Mouse (Mus musculus): ENCODE results near the gene Sox6. TPM values are rescaled to one million over a fixed set of nuclear protein-coding genes. Genes with fewer than 3 reads are reported as not detected.

The Sox6 gene
- total and polyA plus RNA-seq, 2 experiments from 2014 or later, result 30.8 to 47.6 TPM

GRCm38 (mm10) chr7:115758172-115758571 is 280.4 kb downstream of the Sox6 start:
- Histone ChIP-seq H3K27ac (ENCODE audit: low read depth, low read length) (no peak overlapping the region), H3K4me1 (ENCODE audit: insufficient read depth, low read length) (no peaks in the 10 kb centered on the region), H3K9me3 (ENCODE audit: low read length) (no peaks in the 10 kb centered on the region), H3K36me3 (ENCODE audit: insufficient read depth, low read length) (no peaks in the 10 kb centered on the region), H3K4me3 (ENCODE audit: low read depth, low read length) (no peak overlapping the region), H3K9ac (replicated peaks; ENCODE audit: low read length, poor library complexity, severe bottlenecking) (no peak overlapping the region), H3K4me2 (ENCODE audit: low read depth, low read length, poor library complexity, severe bottlenecking) (no peak overlapping the region), H3K27me3 (ENCODE audit: insufficient read depth, low read length) (no peaks in the 10 kb centered on the region)
- WGBS, result 53% methylated on average over 1 of the region's 1 CpGs
- TF ChIP-seq CTCF (IDR thresholded peaks at IDR 0.05), result no peak
- no peak for DNase-seq (ENCODE audit: low spot score)
- no peak for ATAC-seq (ENCODE audit: low FRiP score)

- H3K27ac ChIP-seq (ENCODE audit: low read depth, low read length), result no peak overlapping the region
- H3K4me2 ChIP-seq (ENCODE audit: low read depth, low read length, poor library complexity, severe bottlenecking), result no peak overlapping the region
- H3K9ac ChIP-seq (replicated peaks; ENCODE audit: low read length, poor library complexity, severe bottlenecking), result no peak overlapping the region
- no peaks in the 10 kb centered on the region for H3K4me1 ChIP-seq (ENCODE audit: insufficient read depth, low read length)
- 43% methylated on average over 4 of the region's 4 CpGs for WGBS
- DNase-seq (ENCODE audit: low spot score) (no peak), ATAC-seq (ENCODE audit: low FRiP score) (no peak)
- no peak for TF ChIP-seq CTCF (IDR thresholded peaks at IDR 0.05)
- no peaks in the 10 kb centered on the region for H3K27me3 ChIP-seq (ENCODE audit: insufficient read depth, low read length)
- H3K9me3 ChIP-seq (ENCODE audit: low read length), result no peaks in the 10 kb centered on the region
- H3K36me3 ChIP-seq (ENCODE audit: insufficient read depth, low read length), result no peaks in the 10 kb centered on the region
- no peak overlapping the region for H3K4me3 ChIP-seq (ENCODE audit: low read depth, low read length)
Observed at GRCm38 (mm10) chr7:115755272-115755671, 283.3 kb downstream of the Sox6 start.

- WGBS, result 73% methylated on average over 7 of the region's 7 CpGs
- Histone ChIP-seq H3K4me2 (ENCODE audit: low read depth, low read length, poor library complexity, severe bottlenecking) (no peak overlapping the region), H3K9me3 (ENCODE audit: low read length) (no peaks in the 10 kb centered on the region), H3K36me3 (ENCODE audit: insufficient read depth, low read length) (no peaks in the 10 kb centered on the region), H3K4me3 (ENCODE audit: low read depth, low read length) (no peak overlapping the region), H3K9ac (replicated peaks; ENCODE audit: low read length, poor library complexity, severe bottlenecking) (no peak overlapping the region), H3K27me3 (ENCODE audit: insufficient read depth, low read length) (no peaks in the 10 kb centered on the region), H3K27ac (ENCODE audit: low read depth, low read length) (no peak overlapping the region), H3K4me1 (ENCODE audit: insufficient read depth, low read length) (no peaks in the 10 kb centered on the region)
- ATAC-seq (ENCODE audit: low FRiP score) (no peak), DNase-seq (ENCODE audit: low spot score) (no peak)
- TF ChIP-seq CTCF (IDR thresholded peaks at IDR 0.05), result no peak
Observed at GRCm38 (mm10) chr7:115754216-115754615, 284.4 kb downstream of the Sox6 start.

GRCm38 (mm10) chr7:115752121-115752634 is 286.4 kb downstream of the Sox6 start:
- no peaks in the 10 kb centered on the region for H3K9me3 ChIP-seq (ENCODE audit: low read length)
- no peaks in the 10 kb centered on the region for H3K27me3 ChIP-seq (ENCODE audit: insufficient read depth, low read length)
- H3K4me2 ChIP-seq (ENCODE audit: low read depth, low read length, poor library complexity, severe bottlenecking), result peak overlapping the region; percentile 13; the same call in 1 of the 2 replicates
- no peak overlapping the region for H3K27ac ChIP-seq (ENCODE audit: low read depth, low read length)
- peak; percentile 30 for DNase-seq (ENCODE audit: low spot score)
- H3K36me3 ChIP-seq (ENCODE audit: insufficient read depth, low read length), result no peaks in the 10 kb centered on the region
- no peaks in the 10 kb centered on the region for H3K4me1 ChIP-seq (ENCODE audit: insufficient read depth, low read length)
- H3K9ac ChIP-seq (replicated peaks; ENCODE audit: low read length, poor library complexity, severe bottlenecking), result no peak overlapping the region
- ATAC-seq (ENCODE audit: low FRiP score), result no peak; the same call in 1 of the 2 replicates
- TF ChIP-seq CTCF (IDR thresholded peaks at IDR 0.05), result no peak
- WGBS, result 16% methylated on average over 5 of the region's 5 CpGs
- no peak overlapping the region for H3K4me3 ChIP-seq (ENCODE audit: low read depth, low read length)

- Histone ChIP-seq H3K9me3 (ENCODE audit: low read length) (no peaks in the 10 kb centered on the region), H3K27ac (ENCODE audit: low read depth, low read length) (no peak overlapping the region), H3K27me3 (ENCODE audit: insufficient read depth, low read length) (no peaks in the 10 kb centered on the region), H3K36me3 (ENCODE audit: insufficient read depth, low read length) (no peaks in the 10 kb centered on the region), H3K4me3 (ENCODE audit: low read depth, low read length) (no peak overlapping the region), H3K4me1 (ENCODE audit: insufficient read depth, low read length) (no peaks in the 10 kb centered on the region), H3K9ac (replicated peaks; ENCODE audit: low read length, poor library complexity, severe bottlenecking) (no peak overlapping the region), H3K4me2 (ENCODE audit: low read depth, low read length, poor library complexity, severe bottlenecking) (no peak overlapping the region)
- ATAC-seq (ENCODE audit: low FRiP score) (no peak), DNase-seq (ENCODE audit: low spot score) (no peak)
- TF ChIP-seq CTCF (IDR thresholded peaks at IDR 0.05), result no peak
- 39% methylated on average over 3 of the region's 3 CpGs for WGBS
Observed at GRCm38 (mm10) chr7:115751083-115751482, 287.5 kb downstream of the Sox6 start.

GRCm38 (mm10) chr7:115750275-115750825 is 288.2 kb downstream of the Sox6 start:
- WGBS, result 49% methylated on average over 8 of the region's 8 CpGs
- no peak overlapping the region for H3K9ac ChIP-seq (replicated peaks; ENCODE audit: low read length, poor library complexity, severe bottlenecking)
- ATAC-seq (ENCODE audit: low FRiP score), result no peak
- no peak overlapping the region for H3K27ac ChIP-seq (ENCODE audit: low read depth, low read length)
- no peak for TF ChIP-seq CTCF (IDR thresholded peaks at IDR 0.05)
- H3K27me3 ChIP-seq (ENCODE audit: insufficient read depth, low read length), result no peaks in the 10 kb centered on the region
- H3K4me1 ChIP-seq (ENCODE audit: insufficient read depth, low read length), result no peaks in the 10 kb centered on the region
- no peaks in the 10 kb centered on the region for H3K9me3 ChIP-seq (ENCODE audit: low read length)
- H3K36me3 ChIP-seq (ENCODE audit: insufficient read depth, low read length), result no peaks in the 10 kb centered on the region
- DNase-seq (ENCODE audit: low spot score), result no peak
- H3K4me2 ChIP-seq (ENCODE audit: low read depth, low read length, poor library complexity, severe bottlenecking), result no peak overlapping the region
- no peak overlapping the region for H3K4me3 ChIP-seq (ENCODE audit: low read depth, low read length)
